9 mouse cellular contexts compared by ENCODE assay signal in genomic region chr5:125312970-125313597, GRCm38 (mm10). TPM values are rescaled to one million over a fixed set of nuclear protein-coding genes. Genes with fewer than 3 reads are reported as not detected.
DNase-seq lines count a peak whose midpoint lies in the region; ATAC-seq lines count a peak whose summit lies in the region.
"Had no signal": no experiment of that assay in that cellular context is flagged by ENCODE, and none has a peak within 500 bp of the region (broad histone marks: within the 10 kb centered on the region; RNA-seq: fewer than 3 reads in every experiment).

No protein-coding gene starts in this region.

- H3K4me2 ChIP-seq in intestine, embryonic 16.5 days (ENCODE audit: low read depth, low read length), result no peak overlapping the region
- no peak overlapping the region for H3K4me2 ChIP-seq in lung, embryonic 15.5 days
- H3K4me2 ChIP-seq: stomach, embryonic 15.5 days had no signal

- 65% methylated on average over 13 of the region's 13 CpGs for WGBS in intestine, embryonic 16.5 days
- WGBS in lung, embryonic 15.5 days, result 58% methylated on average over 13 of the region's 13 CpGs

- no peaks in the 10 kb centered on the region for H3K36me3 ChIP-seq in intestine, embryonic 16.5 days (ENCODE audit: control insufficient read depth, insufficient read depth, low read length)
- H3K36me3 ChIP-seq in lung, embryonic 15.5 days, result no peaks in the 10 kb centered on the region
- H3K36me3 ChIP-seq: stomach, embryonic 15.5 days had no signal

- DNase-seq in adrenal gland, postnatal 14 days, result peak; percentile 80
- no peak for DNase-seq in adrenal gland, adult 18-20 months (ENCODE audit: low spot score in 2 of 2)
- peak; percentile 75 for DNase-seq in left cerebral cortex, postnatal 4 days
- DNase-seq in left cerebral cortex, adult 9 months (ENCODE audit: low spot score in 2 of 2), result no peak
- DNase-seq in embryo, embryonic 11 days, result no peak
- DNase-seq in embryo, embryonic 10 days (ENCODE audit: low spot score), result no peak

- H3K27ac ChIP-seq in intestine, embryonic 16.5 days (ENCODE audit: low read length), result no peak overlapping the region
- peak overlapping the region; percentile 13; the same call in 1 of the 2 replicates for H3K27ac ChIP-seq in lung, embryonic 15.5 days
- H3K27ac ChIP-seq: stomach, embryonic 15.5 days had no signal

- no peaks in the 10 kb centered on the region for H3K27me3 ChIP-seq in intestine, embryonic 16.5 days (replicated peaks; ENCODE audit: control insufficient read depth, insufficient read depth, low read length)
- H3K27me3 ChIP-seq in lung, embryonic 15.5 days, result no peaks in the 10 kb centered on the region
- H3K27me3 ChIP-seq: stomach, embryonic 15.5 days had no signal

- no peaks in the 10 kb centered on the region for H3K9me3 ChIP-seq in intestine, embryonic 16.5 days (ENCODE audit: control insufficient read depth, low read length)
- H3K9me3 ChIP-seq in lung, embryonic 15.5 days, result no peaks in the 10 kb centered on the region
- H3K9me3 ChIP-seq: stomach, embryonic 15.5 days had no signal

- no peak overlapping the region for H3K9ac ChIP-seq in intestine, embryonic 16.5 days (ENCODE audit: low read depth, low read length)
- no peak overlapping the region for H3K9ac ChIP-seq in lung, embryonic 15.5 days
- H3K9ac ChIP-seq: stomach, embryonic 15.5 days had no signal

- no peak overlapping the region for H3K4me3 ChIP-seq in intestine, embryonic 16.5 days (ENCODE audit: low read length)
- no peak overlapping the region for H3K4me3 ChIP-seq in lung, embryonic 15.5 days
- H3K4me3 ChIP-seq: stomach, embryonic 15.5 days had no signal

- H3K4me1 ChIP-seq in intestine, embryonic 16.5 days (ENCODE audit: control insufficient read depth, insufficient read depth, low read length), result peaks cover 17% of the 10 kb centered on the region
- H3K4me1 ChIP-seq in lung, embryonic 15.5 days, result peaks cover 27% of the 10 kb centered on the region

- intact Hi-C loops in left cerebral cortex, postnatal 4 days (cut with DNase I), result no loop called here

- peak; percentile 34 for ATAC-seq in intestine, embryonic 16.5 days
- ATAC-seq in lung, embryonic 15.5 days (ENCODE audit: borderline replicate concordance, extremely low read depth, low FRiP score, low TSS enrichment), result no peak

RNA-seq across cellular contexts. Expression of gene Scarb1, which starts 27.8 kb away (rescaled TPM):
- 1,757 and 2,166 TPM in 2 replicates for total RNA-seq in adrenal gland, postnatal 14 days (2021)
- total RNA-seq in adrenal gland, adult 18-20 months (2021), result 1,000 to 10,000 TPM; 2,973 to 3,724 TPM
- total RNA-seq in left cerebral cortex, postnatal 4 days (2021), result 10 to 100 TPM; 56.2 to 56.7 TPM
- 59.9 and 73.1 TPM in 2 replicates for polyA plus RNA-seq in intestine, embryonic 16.5 days (2015; fragmentation: Nextera tagmentation; extraction: Ambion mirVana)
- polyA plus RNA-seq in lung, embryonic 15.5 days (2015; fragmentation: Nextera tagmentation; extraction: Ambion mirVana), result 61.2 and 65.6 TPM in 2 replicates

Comparison
In these comparisons a context has a peak if more than half of its experiments do, and no peak if none do; other contexts are left out.
1. DNase-seq: peak in adrenal gland, postnatal 14 days (single experiment) and left cerebral cortex, postnatal 4 days (single experiment); none in adrenal gland, adult 18-20 months (0 of 2), left cerebral cortex, adult 9 months (0 of 2), embryo, embryonic 11 days (single experiment) and embryo, embryonic 10 days (single experiment).
2. RNA of gene Scarb1, which starts 27.8 kb away (total RNA-seq): 2,973 to 3,724 TPM in adrenal gland, adult 18-20 months and 1,757 to 2,166 TPM in adrenal gland, postnatal 14 days; 56.2 to 56.7 TPM in left cerebral cortex, postnatal 4 days; every median in the first group is over 10 times any median in the second.